Mouse (Mus musculus) C2C12 (cell line): ENCODE data around the gene Asb8. TPM values are rescaled to one million over a fixed set of nuclear protein-coding genes. Genes with fewer than 3 reads are reported as not detected.

Experiments used
- H3K27me3 ChIP-seq: one replicate; pipeline ENCODE4 v1.6.1; 2011; ENCODE audit not compliant: control insufficient read depth, insufficient read depth, insufficient read length
- H3K36me3 ChIP-seq: one replicate; pipeline ENCODE4 v1.6.1; 2011; ENCODE audit not compliant: control insufficient read depth, insufficient read depth
- H3K4me3 ChIP-seq: one replicate; pipeline ENCODE4 v1.5.1; 2011; ENCODE audit warnings: mild to moderate bottlenecking, control low read depth; ENCODE audit not compliant: poor library complexity, insufficient read depth, severe bottlenecking
- H3K79me2 ChIP-seq: one replicate; pipeline ENCODE4 v1.6.1; 2011; ENCODE audit not compliant: control insufficient read depth, insufficient read depth
- H3K79me3 ChIP-seq: one replicate; pipeline ENCODE4 v1.6.1; 2011; ENCODE audit warnings: low read depth, control low read depth
- H3ac ChIP-seq: one replicate; pipeline ENCODE3; 2011; ENCODE audit warnings: low read depth; ENCODE audit not compliant: control insufficient read depth, insufficient read length
- CEBPB ChIP-seq: IDR thresholded peaks from one replicate; pipeline ENCODE4 v1.6.1; 2011; ENCODE audit warnings: low read depth, mild to moderate bottlenecking, control low read depth, moderate library complexity
- CTCF ChIP-seq: IDR thresholded peaks from one replicate; pipeline ENCODE4 v1.5.1; 2011; ENCODE audit not compliant: control insufficient read depth, insufficient read depth, insufficient read length
- FOSL1 ChIP-seq: IDR thresholded peaks from one replicate; pipeline ENCODE4 v1.8.0; 2011; ENCODE audit warnings: mild to moderate bottlenecking, low read length; ENCODE audit not compliant: poor library complexity, insufficient read depth, severe bottlenecking
- MAX ChIP-seq: IDR thresholded peaks from one replicate; pipeline ENCODE4 v1.6.1; 2011; ENCODE audit warnings: mild to moderate bottlenecking, control low read depth
- MYOD1 ChIP-seq: IDR thresholded peaks from one replicate; pipeline ENCODE4 v1.6.1; 2011; ENCODE audit warnings: low read depth; ENCODE audit not compliant: control insufficient read depth, insufficient read length
- MYOG ChIP-seq: IDR thresholded peaks from one replicate; pipeline ENCODE4 v1.6.1; 2011; ENCODE audit not compliant: control insufficient read depth, insufficient read length; ENCODE audit errors: extremely low read depth
- USF1 ChIP-seq: IDR thresholded peaks from one replicate; pipeline ENCODE4 v1.6.1; 2011; ENCODE audit warnings: low read depth, mild to moderate bottlenecking, control low read depth, moderate library complexity
- polyA plus RNA-seq: library from polyadenylated mRNA; unstranded; fragments of >200 nt; fragmentation: generic; extraction: Trizol; gene quantifications from one replicate; pipeline ENCODE4 v1.2.1, GENCODE M21; 2012; ENCODE audit warnings: missing spikeins

Asb8 gene
- polyA plus RNA-seq, 1 experiment: 39.0 TPM

GRCm38 (mm10) chr15:98172113-98172512 is 6.7 kb upstream of the Asb8 start:
- no peak overlapping the region for H3ac ChIP-seq
- no peaks in the 10 kb centered on the region for H3K79me2 ChIP-seq
- TF ChIP-seq MYOG: no peak
- no peak for TF ChIP-seq MYOD1
- TF ChIP-seq CEBPB: no peak
- TF ChIP-seq USF1: no peak
- no peak for TF ChIP-seq MAX
- TF ChIP-seq FOSL1: no peak
- no peak for TF ChIP-seq CTCF
- H3K27me3 ChIP-seq: peaks cover 68% of the 10 kb centered on the region
- no peaks in the 10 kb centered on the region for H3K79me3 ChIP-seq
- H3K4me3 ChIP-seq: no peak overlapping the region
- H3K36me3 ChIP-seq: no peaks in the 10 kb centered on the region

GRCm38 (mm10) chr15:98170917-98171316 is 5.5 kb upstream of the Asb8 start:
- H3K79me2 ChIP-seq: no peaks in the 10 kb centered on the region
- no peaks in the 10 kb centered on the region for H3K79me3 ChIP-seq
- H3ac ChIP-seq: no peak overlapping the region
- H3K4me3 ChIP-seq: no peak overlapping the region
- TF ChIP-seq MAX (no peak), CTCF (no peak), CEBPB (no peak), USF1 (no peak), FOSL1 (no peak), MYOD1 (no peak), MYOG (no peak)
- H3K27me3 ChIP-seq: peaks cover 62% of the 10 kb centered on the region
- no peaks in the 10 kb centered on the region for H3K36me3 ChIP-seq

- H3K36me3 ChIP-seq: no peaks in the 10 kb centered on the region
- H3K27me3 ChIP-seq: peaks cover 64% of the 10 kb centered on the region
- H3K79me3 ChIP-seq: no peaks in the 10 kb centered on the region
- H3K79me2 ChIP-seq: no peaks in the 10 kb centered on the region
- H3K4me3 ChIP-seq: no peak overlapping the region
- peak; percentile 87 for TF ChIP-seq MYOD1
- peak; percentile 46 for TF ChIP-seq MAX
- no peak for TF ChIP-seq FOSL1
- H3ac ChIP-seq: no peak overlapping the region
Observed at GRCm38 (mm10) chr15:98170365-98170764, 4.9 kb upstream of the Asb8 start.

GRCm38 (mm10) chr15:98168622-98169004 is 3.2 kb upstream of the Asb8 start:
- TF ChIP-seq CEBPB (no peak), CTCF (no peak), FOSL1 (no peak), MAX (no peak), MYOG (no peak), MYOD1 (no peak)
- H3K79me3 ChIP-seq: no peaks in the 10 kb centered on the region
- H3K4me3 ChIP-seq: peak overlapping the region; percentile 28
- H3K27me3 ChIP-seq: peaks cover 69% of the 10 kb centered on the region
- H3K79me2 ChIP-seq: no peaks in the 10 kb centered on the region
- H3K36me3 ChIP-seq: no peaks in the 10 kb centered on the region
- no peak overlapping the region for H3ac ChIP-seq

GRCm38 (mm10) chr15:98167645-98168621 is 2.5 kb upstream of the Asb8 start:
- H3ac ChIP-seq: peak overlapping the region; percentile 63
- H3K79me3 ChIP-seq: no peaks in the 10 kb centered on the region
- H3K79me2 ChIP-seq: no peaks in the 10 kb centered on the region
- H3K27me3 ChIP-seq: peaks cover 65% of the 10 kb centered on the region
- TF ChIP-seq CTCF (no peak), FOSL1 (no peak), CEBPB (no peak), USF1 (no peak), MYOG (no peak), MAX (no peak)
- peak overlapping the region; percentile 28 for H3K4me3 ChIP-seq
- H3K36me3 ChIP-seq: no peaks in the 10 kb centered on the region
